Mouse (Mus musculus) CH12.LX (cell line): ENCODE results near the gene Gtpbp2. TPM values are rescaled to one million over a fixed set of nuclear protein-coding genes. Genes with fewer than 3 reads are reported as not detected.

ENCODE experiments used
- DNase-seq: peaks from one replicate; pipeline ENCODE4 v3.0.0-alpha.2; 2013; ENCODE audit errors: extremely low read depth
- H3K27ac ChIP-seq: 2 replicates; pipeline ENCODE4 v1.5.1; 2012; ENCODE audit warnings: low read depth, mild to moderate bottlenecking, control low read depth, moderate library complexity; ENCODE audit not compliant: insufficient read depth
- H3K27me3 ChIP-seq: replicated peaks from 2 replicates; pipeline ENCODE3; 2012; ENCODE audit warnings: inconsistent platforms
- H3K36me3 ChIP-seq, 2 experiments: replicated peaks in 1 of 2; 2 replicates each; pipeline versions ENCODE3 to v1.6.1; 2012; ENCODE audit warnings: inconsistent platforms in 1 of 2, low read length in 1 of 2, mild to moderate bottlenecking in 1 of 2, mixed read lengths in 1 of 2, moderate library complexity in 1 of 2; ENCODE audit not compliant: control insufficient read depth in 1 of 2, insufficient read depth in 1 of 2
- H3K4me1 ChIP-seq, 2 experiments: 2 replicates each; pipeline ENCODE4 v1.6.1; 2012; ENCODE audit warnings: inconsistent platforms in 1 of 2, moderate library complexity in 1 of 2; ENCODE audit not compliant: insufficient read depth in 2 of 2, control insufficient read depth in 1 of 2
- H3K4me2 ChIP-seq: 2 replicates; pipeline ENCODE4 v1.6.1; 2012; ENCODE audit warnings: low read depth, mild to moderate bottlenecking, control low read depth; ENCODE audit not compliant: poor library complexity, insufficient read depth, severe bottlenecking
- H3K4me3 ChIP-seq, 3 experiments: fragments of 150-350 bp in 1 of 3; sonication (generic) in 1 of 3; replicated peaks in 1 of 3; 2 replicates each; pipeline versions ENCODE3 to v1.5.1; 2011 to 2012; ENCODE audit warnings: low read depth in 2 of 3, low read length in 2 of 3, mild to moderate bottlenecking in 2 of 3, moderate library complexity in 2 of 3, control low read depth in 1 of 3, improper control_type of control experiment in 1 of 3, inconsistent platforms in 1 of 3, mixed read lengths in 1 of 3; ENCODE audit not compliant: poor library complexity in 1 of 3
- H3K79me2 ChIP-seq: replicated peaks from 2 replicates; pipeline ENCODE4 v1.6.1; 2012; ENCODE audit warnings: mild to moderate bottlenecking, moderate library complexity; ENCODE audit not compliant: control insufficient read depth, poor library complexity, insufficient read depth, severe bottlenecking; ENCODE audit errors: extremely low read depth
- H3K9ac ChIP-seq: 2 replicates; pipeline ENCODE4 v1.6.1; 2012; ENCODE audit warnings: low read depth, mild to moderate bottlenecking, control low read depth, moderate library complexity; ENCODE audit not compliant: insufficient read depth
- H3K9me3 ChIP-seq: replicated peaks from 2 replicates; pipeline ENCODE3; 2012; ENCODE audit warnings: low read length, inconsistent platforms, mixed read lengths
- BHLHE40 ChIP-seq: IDR thresholded peaks from 2 replicates; pipeline ENCODE4 v1.6.1; 2011; ENCODE audit warnings: mild to moderate bottlenecking, low read depth, low read length, improper control_type of control experiment
- CHD1 ChIP-seq: IDR thresholded peaks from 2 replicates; pipeline ENCODE4 v1.6.1; 2012; ENCODE audit warnings: low read depth, low read length, improper control_type of control experiment, inconsistent platforms
- CHD2 ChIP-seq: IDR thresholded peaks from 2 replicates; pipeline ENCODE4 v1.6.1; 2011; ENCODE audit warnings: low read length, improper control_type of control experiment
- CTCF ChIP-seq, 2 experiments: IDR thresholded peaks in 1 of 2; conservative IDR thresholded peaks in 1 of 2; 2 replicates each; pipeline ENCODE4 v1.5.1; 2011 to 2012; ENCODE audit warnings: low read depth in 2 of 2, low read length in 2 of 2, improper control_type of control experiment in 1 of 2, inconsistent platforms in 1 of 2, mild to moderate bottlenecking in 1 of 2, moderate library complexity in 1 of 2
- E2F4 ChIP-seq: IDR thresholded peaks from 2 replicates; pipeline ENCODE4 v1.6.1; 2011; ENCODE audit warnings: low read depth, low read length, improper control_type of control experiment; ENCODE audit not compliant: insufficient replicate concordance
- ELF1 ChIP-seq: IDR thresholded peaks from 2 replicates; pipeline ENCODE4 v1.6.1; 2014; ENCODE audit warnings: low read depth, mild to moderate bottlenecking, inconsistent platforms, low read length, improper control_type of control experiment
- ETS1 ChIP-seq: conservative IDR thresholded peaks from 2 replicates; pipeline ENCODE4 v1.6.1; 2012; ENCODE audit warnings: low read depth, mild to moderate bottlenecking, inconsistent platforms, low read length, improper control_type of control experiment, moderate library complexity
- GABPA ChIP-seq: IDR thresholded peaks from 2 replicates; pipeline ENCODE4 v1.6.1; 2012; ENCODE audit warnings: low read depth, low read length, improper control_type of control experiment, inconsistent platforms; ENCODE audit not compliant: insufficient replicate concordance
- HCFC1 ChIP-seq: IDR thresholded peaks from 2 replicates; pipeline ENCODE4 v1.6.1; 2012; ENCODE audit warnings: low read depth, mild to moderate bottlenecking, inconsistent platforms, low read length, improper control_type of control experiment
- IRF4 ChIP-seq: IDR thresholded peaks from 2 replicates; pipeline ENCODE4 v1.6.1; 2014; ENCODE audit warnings: low read depth, mild to moderate bottlenecking, inconsistent platforms, low read length, improper control_type of control experiment
- JUN ChIP-seq: IDR thresholded peaks from 2 replicates; pipeline ENCODE4 v1.6.1; 2011; ENCODE audit warnings: low read depth, mild to moderate bottlenecking, low read length, improper control_type of control experiment, moderate library complexity; ENCODE audit not compliant: insufficient read depth
- KAT2A ChIP-seq: IDR thresholded peaks from 2 replicates; pipeline ENCODE4 v1.6.1; 2012; ENCODE audit warnings: low read length, improper control_type of control experiment, inconsistent platforms; ENCODE audit not compliant: insufficient replicate concordance
- MAX ChIP-seq: IDR thresholded peaks from 2 replicates; pipeline ENCODE4 v1.6.1; 2011; ENCODE audit warnings: low read length, improper control_type of control experiment
- MEF2A ChIP-seq: IDR thresholded peaks from 2 replicates; pipeline ENCODE4 v1.6.1; 2014; ENCODE audit warnings: low read depth, mild to moderate bottlenecking, inconsistent platforms, low read length, improper control_type of control experiment, borderline replicate concordance
- MXI1 ChIP-seq: IDR thresholded peaks from 2 replicates; pipeline ENCODE4 v1.6.1; 2011; ENCODE audit warnings: mild to moderate bottlenecking, low read depth, low read length, improper control_type of control experiment
- MYC ChIP-seq: IDR thresholded peaks from 2 replicates; pipeline ENCODE4 v1.6.1; 2011; ENCODE audit warnings: low read depth, mild to moderate bottlenecking, improper control_type of control experiment, low read length
- NELFE ChIP-seq: IDR thresholded peaks from 2 replicates; pipeline ENCODE4 v1.6.1; 2011; ENCODE audit warnings: low read depth, low read length, improper control_type of control experiment
- NRF1 ChIP-seq: IDR thresholded peaks from 2 replicates; pipeline ENCODE4 v1.6.1; 2014; ENCODE audit warnings: low read depth, mild to moderate bottlenecking, inconsistent platforms, low read length, improper control_type of control experiment, moderate library complexity
- POLR2A ChIP-seq: IDR thresholded peaks from 2 replicates; pipeline ENCODE4 v1.6.1; 2011; ENCODE audit warnings: low read depth, mild to moderate bottlenecking, improper control_type of control experiment, low read length
- POLR2AphosphoS2 ChIP-seq: IDR thresholded peaks from 2 replicates; pipeline ENCODE4 v1.6.1; 2011; ENCODE audit warnings: low read depth, low read length, improper control_type of control experiment
- SIN3A ChIP-seq: IDR thresholded peaks from 2 replicates; pipeline ENCODE4 v1.6.1; 2012; ENCODE audit warnings: low read length, improper control_type of control experiment, inconsistent platforms
- SMC3 ChIP-seq: IDR thresholded peaks from 2 replicates; pipeline ENCODE4 v1.6.1; 2011; ENCODE audit warnings: low read depth, low read length, improper control_type of control experiment
- TBP ChIP-seq: conservative IDR thresholded peaks from 2 replicates; pipeline ENCODE4 v1.6.1; 2011; ENCODE audit warnings: low read depth, low read length, improper control_type of control experiment
- TCF12 ChIP-seq: IDR thresholded peaks from 2 replicates; pipeline ENCODE4 v1.6.1; 2014; ENCODE audit warnings: low read depth, mild to moderate bottlenecking, inconsistent platforms, low read length, improper control_type of control experiment
- USF1 ChIP-seq: IDR thresholded peaks from 2 replicates; pipeline ENCODE4 v1.6.1; 2014; ENCODE audit warnings: low read depth, mild to moderate bottlenecking, inconsistent platforms, low read length, improper control_type of control experiment
- USF2 ChIP-seq: conservative IDR thresholded peaks from 2 replicates; pipeline ENCODE4 v1.6.1; 2011; ENCODE audit warnings: low read depth, low read length, improper control_type of control experiment
- ZC3H11A ChIP-seq: IDR thresholded peaks from 2 replicates; pipeline ENCODE4 v1.6.1; 2012; ENCODE audit warnings: low read depth, mild to moderate bottlenecking, inconsistent platforms, low read length, improper control_type of control experiment
- ZKSCAN1 ChIP-seq: IDR thresholded peaks from 2 replicates; pipeline ENCODE4 v1.6.1; 2012; ENCODE audit warnings: low read depth, inconsistent platforms, low read length, improper control_type of control experiment, borderline replicate concordance
- ZMIZ1 ChIP-seq: IDR thresholded peaks from 2 replicates; pipeline ENCODE4 v1.6.1; 2012; ENCODE audit warnings: low read depth, mild to moderate bottlenecking, inconsistent platforms, low read length, improper control_type of control experiment
- ZNF384 ChIP-seq: IDR thresholded peaks from 2 replicates; pipeline ENCODE4 v1.6.1; 2012; ENCODE audit warnings: low read depth, low read length, improper control_type of control experiment, inconsistent platforms
- dilution Hi-C: fragments of 300-500 bp; cut with MboI; formaldehyde crosslinking; loops from 2 replicates; pipeline ENCODE4 v1.14.3; 2020; ENCODE audit warnings: low sequenced_read_pairs; ENCODE audit not compliant: extremely low pct_unique_long_range_greater_than_20kb, extremely low pct_ligation_motif_present
- in situ Hi-C: fragments of 300-500 bp; cut with MboI; formaldehyde crosslinking; loops from 3 replicates; pipeline ENCODE4 v1.14.3; 2019; ENCODE audit warnings: low sequenced_read_pairs, low pct_ligation_motif_present, low pct_unique_long_range_greater_than_20kb, mixed read lengths
- polyA plus RNA-seq: library from polyadenylated mRNA; unstranded; fragments of >175 nt; gene quantifications from 2 replicates; pipeline ENCODE4 v1.2.1, GENCODE M21; 2012; ENCODE audit warnings: low read depth; ENCODE audit not compliant: insufficient read length
- total RNA-seq, 2 experiments: library from RNA; depleted of rRNA; stranded (reverse); fragments of 300-350 nt in 1 of 2; fragments of >200 nt in 1 of 2; gene quantifications; 2 replicates each; pipeline ENCODE4 v1.2.3; 2012 to 2014

Gene Gtpbp2
- total and polyA plus RNA-seq, 3 experiments, result 14.9 to 104 (median 20.8) TPM

DNA sequence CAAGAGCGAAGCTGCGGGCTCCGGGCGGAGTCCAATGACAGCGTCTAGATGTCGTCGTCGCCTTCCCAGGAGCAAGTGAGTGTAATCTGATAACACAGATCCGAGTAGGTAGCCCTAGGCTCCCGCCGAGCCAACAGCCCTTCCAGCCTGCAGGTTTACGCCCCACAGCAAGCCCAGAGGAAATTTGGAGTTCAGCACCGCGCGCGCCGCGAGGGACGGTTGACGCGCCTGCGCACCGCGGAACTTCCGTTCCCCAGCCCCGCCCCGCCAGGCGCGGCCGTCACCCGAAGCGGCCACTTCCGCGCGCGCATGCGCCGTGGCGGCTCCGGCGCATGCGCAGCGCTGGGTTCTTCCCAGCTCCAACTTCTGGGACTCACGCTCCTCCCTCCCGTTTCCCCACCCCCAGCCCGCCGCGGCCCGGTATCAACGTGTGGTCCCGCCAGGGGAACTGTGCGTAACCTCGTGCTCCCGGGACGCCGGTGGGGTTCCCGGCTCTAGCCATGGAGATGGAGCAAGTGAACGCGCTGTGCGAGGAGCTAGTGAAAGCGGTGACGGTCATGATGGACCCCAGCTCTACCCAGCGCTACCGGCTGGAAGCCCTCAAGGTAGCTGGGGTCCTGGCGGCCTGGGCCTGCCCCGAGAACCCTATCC lies 41.7 kb downstream of the Gtpbp2 start, which contains the start of the genes Polh and Xpo5:
Gene Polh, minus strand, starts transcription at position 225 of the 651 bp plus-strand sequence.
Gene Xpo5, plus strand, starts transcription at position 362 of the 651 bp plus-strand sequence.
- H3K4me3 ChIP-seq, result peak within 1 kb of the TSS; percentile 91 to 93 (median 92)
- H3K79me2 ChIP-seq, result peaks cover 63% of the 10 kb centered on the region
- H3K9ac ChIP-seq, result peak within 1 kb of the TSS; percentile 85
- TF ChIP-seq ZMIZ1 (peak; percentile 80), ZC3H11A (no peak), POLR2A (peak; percentile 88), USF2 (no peak), TCF12 (peak; percentile 91), SIN3A (peak; percentile 91), IRF4 (peak; percentile 55), ELF1 (peak; percentile 96), SMC3 (no peak), NELFE (peak; percentile 98), KAT2A (peak; percentile 74; the same call in 1 of the 2 replicates), USF1 (no peak), BHLHE40 (peak; percentile 36; the same call in 1 of the 2 replicates), CHD2 (peak; percentile 61), ZNF384 (no peak), MYC (peak; percentile 73; the same call in 1 of the 2 replicates), NRF1 (peak; percentile 96), CTCF (conservative IDR thresholded peaks at IDR 0.05 in 1 of 2, IDR thresholded peaks at IDR 0.05 in 1 of 2; ENCODE audit: low read depth in 2 of 2, low read length in 2 of 2) (no peak), MXI1 (peak; percentile 91), MAX (peak; percentile 77; the same call in 1 of the 2 replicates), GABPA (no peak), HCFC1 (peak; percentile 75), CHD1 (no peak), POLR2AphosphoS2 (peak; percentile 52; the same call in 1 of the 2 replicates), MEF2A (peak; percentile 57; the same call in 1 of the 2 replicates), ETS1 (no peak; the same call in 1 of the 2 replicates), JUN (peak; percentile 24; the same call in 1 of the 2 replicates), ZKSCAN1 (no peak), TBP (peak; percentile 62; the same call in 1 of the 2 replicates), E2F4 (peak; percentile 83; the same call in 1 of the 2 replicates)
- H3K9me3 ChIP-seq, result no peaks in the 10 kb centered on the region
- H3K27me3 ChIP-seq, result no peaks in the 10 kb centered on the region
- in situ Hi-C loops (loop anchor here (5.0 kb wide), 1 partner anchor 35 kb away; no protein-coding TSS in a partner anchor), dilution Hi-C loops (no loop called here)
- peak; percentile 89 for DNase-seq
- H3K4me1 ChIP-seq, result peaks cover 2 to 31% of the 10 kb centered on the region in 2 experiments; a peak in 3 of 4 replicates
- H3K4me2 ChIP-seq, result peak within 1 kb of the TSS; percentile 94
- peaks cover 38 to 59% of the 10 kb centered on the region in 2 experiments for H3K36me3 ChIP-seq
- H3K27ac ChIP-seq, result peak within 1 kb of the TSS; percentile 57
